Mouse (Mus musculus) urinary bladder, adult 18-20 months (tissue): ENCODE measurements around the gene Calm1.
"Not testable (repeated sequence)": the region's sequence is repeated elsewhere in the genome, so short reads cannot be mapped to it uniquely, and the experiment has no call there.

ENCODE experiments used
- DNase-seq, 2 experiments: peaks; one replicate each; pipeline ENCODE4 v3.0.0; 2022; ENCODE audit warnings: low spot score in 2 of 2, mixed read lengths in 2 of 2

Calm1 gene

DNA sequence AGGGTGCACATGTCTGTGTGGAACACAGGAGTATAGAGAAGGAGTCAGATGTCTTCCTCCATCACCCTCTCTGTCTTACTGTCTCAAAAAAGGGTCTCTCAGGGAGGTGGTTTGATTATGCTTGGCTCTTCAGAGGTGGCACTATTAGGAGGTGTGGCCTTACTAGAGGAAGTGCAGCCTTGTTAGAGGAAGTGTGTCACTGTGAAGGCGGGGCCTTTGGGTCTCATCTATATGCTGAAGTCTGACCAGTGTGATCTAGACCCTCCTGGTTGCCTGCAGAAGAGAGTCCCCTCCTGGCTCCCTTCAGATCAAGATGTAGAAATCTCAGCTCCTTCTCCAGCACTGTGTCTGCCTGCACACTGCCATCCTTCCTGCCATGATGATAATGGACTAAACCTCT, 5.1 kb upstream of the Calm1 start:
- DNase-seq = no peak

DNA sequence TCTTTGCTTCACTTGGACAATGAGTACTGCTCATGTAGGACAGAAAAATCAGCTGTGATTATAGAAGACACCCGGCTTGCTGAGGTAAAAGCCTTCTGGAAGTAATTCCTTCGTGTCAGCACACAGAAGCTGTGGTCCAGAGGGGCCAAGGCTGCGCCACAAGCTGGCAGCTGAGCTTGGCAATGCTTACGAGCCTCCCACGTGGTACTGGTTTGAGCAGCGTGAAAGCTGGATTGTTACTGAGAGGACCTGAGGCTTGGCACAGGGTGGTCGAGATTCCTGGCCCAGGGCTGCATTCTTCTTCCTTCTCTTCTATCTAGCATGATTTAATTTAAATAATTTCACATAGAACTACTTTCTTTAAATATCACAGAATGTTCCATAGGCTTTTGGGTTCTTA, 2.4 kb upstream of the Calm1 start:
- no peak for DNase-seq

DNA sequence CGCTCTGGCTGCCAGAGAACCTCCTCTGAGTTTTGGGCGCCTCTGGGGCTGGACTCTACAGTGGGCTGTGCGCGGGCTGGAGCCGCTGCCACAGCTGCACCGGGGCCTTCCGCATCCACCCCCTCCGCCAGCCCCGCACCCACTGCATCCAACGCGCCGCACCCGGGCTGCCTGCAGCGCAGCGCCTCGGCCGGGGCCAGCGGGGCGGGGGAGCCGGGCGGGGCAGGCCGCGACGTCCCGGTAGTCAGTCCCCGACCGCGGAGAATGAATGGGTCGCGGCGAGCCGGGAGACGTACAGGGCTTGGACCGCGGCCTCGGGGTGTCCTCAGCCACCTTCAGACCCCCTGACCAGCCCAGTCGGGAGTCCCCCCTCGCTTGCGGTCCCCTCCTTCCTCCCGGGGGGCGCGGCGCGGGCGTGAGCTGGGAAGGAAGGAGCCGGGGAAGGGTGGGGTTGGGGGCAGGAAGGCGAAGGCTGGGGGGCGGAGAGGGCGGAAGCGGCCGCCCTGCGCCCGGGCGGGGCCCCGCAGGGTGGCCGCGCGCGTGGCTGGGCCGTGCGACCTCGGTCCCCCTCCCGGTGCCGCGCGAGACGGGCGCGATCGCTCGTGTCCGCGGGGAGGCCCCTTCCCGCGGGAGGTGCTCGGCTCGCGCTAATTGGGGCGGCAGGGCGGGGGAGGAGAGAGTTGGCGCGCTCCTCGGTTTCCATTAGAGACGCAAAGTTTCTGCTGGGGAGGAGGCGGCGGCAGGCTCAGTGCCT, 833 bp downstream of the Calm1 start:
- peak; percentile 64 to 75 for DNase-seq

- peak in 1 of 2 experiments; percentile 45 for DNase-seq
Observed at GRCm38 (mm10) chr12:100200645-100201362, 1.6 kb downstream of the Calm1 start.

DNA sequence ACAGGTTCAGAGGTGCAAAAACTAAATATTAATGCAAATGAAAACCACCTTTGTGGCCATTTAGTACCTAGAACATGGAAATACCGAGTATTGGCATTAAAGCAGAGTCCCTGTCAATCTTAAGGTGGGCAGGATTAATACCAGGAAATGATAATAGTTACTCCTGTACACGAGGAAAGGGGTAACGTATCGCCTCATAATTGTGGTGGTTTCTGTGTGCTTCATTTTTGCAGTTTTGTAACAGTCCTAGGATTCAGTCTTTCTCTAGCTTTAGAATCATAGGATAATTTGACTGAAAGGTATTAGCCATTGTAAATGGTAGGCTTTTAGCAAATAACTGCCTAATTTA, 2.1 kb downstream of the Calm1 start:
- DNase-seq = no peak

DNA sequence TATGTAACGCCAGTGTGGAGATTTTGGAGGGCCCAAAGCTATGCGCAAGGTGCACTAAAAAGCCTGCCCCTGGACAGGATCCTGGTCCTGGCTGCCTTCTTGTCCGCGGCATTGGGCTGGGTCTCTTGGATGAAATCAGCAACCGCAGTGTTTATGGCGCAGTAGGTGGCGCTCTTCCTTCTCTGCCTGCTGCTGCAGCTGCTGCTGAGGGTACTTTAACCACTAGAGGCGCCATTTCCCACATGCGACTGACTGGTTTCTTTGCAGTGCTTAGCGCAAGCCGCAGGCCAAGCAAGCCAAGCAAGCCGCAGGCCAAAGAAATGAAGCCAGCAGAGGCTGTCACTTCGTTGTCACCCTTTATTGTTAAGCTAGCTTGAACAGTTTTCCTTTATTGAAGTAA, 2.6 kb downstream of the Calm1 start:
- peak; percentile 78 to 87 for DNase-seq

- DNase-seq = no peak
Observed at GRCm38 (mm10) chr12:100203759-100204158, 4.5 kb downstream of the Calm1 start.

- no peak for DNase-seq
Observed at GRCm38 (mm10) chr12:100205156-100205555, 5.9 kb downstream of the Calm1 start.

DNA sequence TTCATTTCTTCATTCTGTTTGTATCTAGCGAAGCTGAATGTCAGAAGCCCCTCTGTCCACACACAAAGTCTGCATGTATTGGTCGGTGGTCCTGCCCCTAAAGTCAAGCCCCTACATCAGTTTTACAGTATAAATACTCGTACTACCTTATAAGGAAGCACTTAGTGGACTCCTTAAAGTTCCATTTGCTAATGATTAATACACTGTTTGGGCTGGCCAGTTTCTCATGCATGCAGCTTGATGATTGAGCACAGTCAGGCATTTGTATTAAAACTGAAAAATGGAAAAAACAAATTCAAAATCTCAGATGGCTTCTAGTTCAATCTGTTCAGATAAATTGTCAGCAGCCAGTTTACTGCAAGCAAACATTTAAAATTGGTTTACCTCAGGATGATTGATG, 7.3 kb downstream of the Calm1 start:
- no peak for DNase-seq

- no peak for DNase-seq
Observed at GRCm38 (mm10) chr12:100206926-100207325, 7.7 kb downstream of the Calm1 start.

DNA sequence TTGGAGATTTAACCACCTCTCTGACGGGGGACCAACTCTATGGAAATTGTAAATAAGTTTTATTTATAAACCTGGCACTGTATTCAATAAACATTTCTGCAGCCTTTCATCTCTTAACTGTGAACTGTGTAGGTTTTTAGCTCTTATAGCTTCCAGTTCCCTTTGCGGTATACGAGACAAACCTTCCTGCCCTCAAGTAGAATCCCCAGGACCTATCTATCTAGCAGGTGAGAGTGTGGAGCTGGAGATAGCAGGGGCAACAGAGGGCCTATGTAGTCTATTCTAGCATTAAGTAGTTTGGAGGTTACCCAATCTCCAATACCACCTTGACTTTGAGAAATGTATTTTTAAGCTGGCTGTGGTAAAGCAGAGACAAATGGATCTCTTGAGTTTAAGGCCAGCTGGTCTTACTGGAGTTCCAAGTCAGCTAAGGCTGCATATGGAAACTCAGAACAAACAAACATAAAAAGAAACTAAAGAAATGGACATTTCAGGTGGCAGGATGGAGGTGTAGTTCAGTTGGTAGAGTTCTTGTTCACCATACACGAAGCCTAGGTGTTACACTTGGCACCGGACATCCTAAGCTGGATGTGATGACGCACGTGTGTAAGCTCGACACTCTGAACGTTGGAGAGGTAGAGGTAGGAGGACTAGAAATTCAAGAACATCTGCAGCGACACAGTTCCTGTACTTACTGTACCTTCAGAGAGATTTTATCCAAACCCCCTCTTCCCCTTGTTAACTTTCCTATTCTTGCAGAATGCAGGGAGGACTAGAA, 10.7 kb downstream of the Calm1 start:
- DNase-seq = no peak

- DNase-seq = peak in 1 of 2 experiments; percentile 66
Observed at GRCm38 (mm10) chr12:100210973-100211372, 11.7 kb downstream of the Calm1 start.

DNA sequence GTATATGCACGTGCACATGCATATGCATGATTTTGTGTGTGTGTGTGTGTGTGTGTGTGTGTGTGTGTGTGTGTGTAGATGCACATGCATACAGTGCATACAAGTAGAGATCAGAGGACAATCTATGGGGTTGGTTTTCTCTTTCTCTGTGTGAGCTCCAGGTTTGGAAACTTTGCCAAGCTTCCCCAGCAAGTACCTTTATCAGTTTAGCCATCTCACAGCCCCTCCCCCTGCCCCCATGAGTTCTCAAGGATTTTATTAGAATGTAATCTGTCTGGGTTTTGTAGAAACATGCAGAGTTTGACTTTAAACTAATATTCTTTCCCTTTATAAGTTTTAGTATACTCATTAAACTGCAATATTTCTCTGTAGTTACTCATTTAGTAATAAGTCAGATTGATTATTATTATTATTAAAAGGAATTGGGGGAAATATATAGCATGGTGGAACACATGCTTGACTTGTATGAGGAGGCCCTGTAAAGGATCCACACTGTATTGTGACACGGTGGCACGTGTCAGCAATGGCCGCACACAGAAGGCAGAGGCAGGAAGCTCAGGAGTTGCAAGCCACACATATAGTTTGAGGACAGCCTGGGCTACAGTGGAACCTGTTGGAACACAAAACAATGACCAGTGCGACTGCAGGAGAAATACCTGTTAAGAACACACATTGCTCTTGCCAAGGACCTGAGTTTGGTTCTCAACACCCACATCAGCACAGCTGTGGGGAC, 12.4 kb downstream of the Calm1 start:
- DNase-seq = no peak

DNA sequence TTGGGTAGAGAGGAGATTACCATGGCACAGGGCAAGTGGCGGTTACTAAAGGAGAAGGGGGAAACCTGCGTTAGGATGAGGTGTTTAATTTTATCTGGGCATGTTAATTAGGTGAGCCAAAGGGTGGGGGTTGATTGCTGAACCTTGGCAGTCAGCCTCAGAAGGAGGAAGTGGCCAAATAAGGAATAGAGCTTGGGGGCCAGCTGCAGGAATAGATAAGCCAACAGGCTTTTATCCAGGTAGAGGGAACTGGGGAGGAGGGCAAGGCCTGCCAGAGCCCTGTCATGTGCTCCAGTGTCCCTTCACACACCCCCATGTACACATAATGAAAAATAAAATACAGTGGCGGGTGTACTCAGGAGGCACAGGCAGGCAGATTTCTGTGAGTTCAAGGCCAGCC, 13.2 kb downstream of the Calm1 start:
- no peak for DNase-seq

DNA sequence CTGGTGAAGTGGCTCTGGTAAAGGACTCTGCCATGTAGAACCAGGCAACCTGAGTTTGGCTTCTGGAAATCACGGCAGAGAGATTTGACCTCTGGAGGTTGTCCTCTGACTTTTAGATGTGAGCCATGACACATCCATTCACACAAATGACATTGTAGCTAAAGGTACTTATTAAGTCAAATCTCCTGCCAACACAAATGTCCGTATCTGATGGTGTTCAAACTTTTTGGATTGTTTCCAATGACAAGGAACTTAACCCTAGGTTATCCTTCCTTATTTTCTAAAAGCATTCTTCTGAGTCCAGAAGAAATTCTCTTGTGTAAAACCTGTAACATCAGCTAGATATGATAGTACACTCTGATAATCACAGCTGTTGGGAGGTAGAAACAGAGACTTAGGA, 13.9 kb downstream of the Calm1 start:
- no peak for DNase-seq

DNA sequence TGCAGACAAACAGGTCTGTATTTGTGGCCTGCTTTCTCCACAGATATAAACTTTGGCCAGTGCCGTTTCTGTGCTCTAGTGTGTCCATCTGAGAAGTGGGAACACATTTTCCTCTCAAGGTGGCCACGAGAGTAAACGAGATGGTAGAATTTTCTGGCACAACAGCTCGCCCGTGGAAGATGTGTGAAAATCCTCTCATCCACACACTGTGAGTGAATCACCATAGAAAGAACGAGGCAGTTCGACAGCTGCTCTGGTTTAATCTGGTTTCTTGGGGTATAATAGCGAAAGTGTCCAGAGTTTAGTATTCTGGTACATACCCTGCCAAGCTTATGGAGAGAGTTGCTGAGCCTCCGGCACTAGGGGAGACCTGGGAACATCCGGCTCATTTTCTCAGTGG, 14.9 kb downstream of the Calm1 start:
- no peak for DNase-seq

DNA sequence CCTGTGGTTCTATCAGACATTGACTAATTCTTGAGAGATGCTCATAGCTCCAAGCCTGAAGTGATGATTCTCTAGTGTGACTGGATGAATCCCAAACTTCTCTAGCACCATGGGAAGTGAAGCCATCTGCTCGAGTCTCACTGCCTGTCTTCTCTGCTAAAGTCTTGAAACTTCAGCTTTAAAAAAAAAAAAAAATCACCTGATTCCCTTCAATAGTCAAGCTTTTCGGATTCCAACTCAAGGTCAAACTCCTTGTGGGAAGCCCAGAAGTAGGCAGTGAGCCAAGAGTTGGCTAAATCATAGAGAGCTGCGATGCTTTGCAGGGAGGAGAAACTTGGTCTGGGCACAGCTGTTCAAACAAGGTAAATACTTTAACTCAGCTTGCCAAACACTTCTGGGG, 15.5 kb downstream of the Calm1 start:
- no peak for DNase-seq

GRCm38 (mm10) chr12:100217087-100217486, 17.9 kb downstream of the Calm1 start:
- not testable (repeated sequence) for DNase-seq

GRCm38 (mm10) chr12:100220012-100220411, 20.8 kb downstream of the Calm1 start:
- DNase-seq = no peak

DNA sequence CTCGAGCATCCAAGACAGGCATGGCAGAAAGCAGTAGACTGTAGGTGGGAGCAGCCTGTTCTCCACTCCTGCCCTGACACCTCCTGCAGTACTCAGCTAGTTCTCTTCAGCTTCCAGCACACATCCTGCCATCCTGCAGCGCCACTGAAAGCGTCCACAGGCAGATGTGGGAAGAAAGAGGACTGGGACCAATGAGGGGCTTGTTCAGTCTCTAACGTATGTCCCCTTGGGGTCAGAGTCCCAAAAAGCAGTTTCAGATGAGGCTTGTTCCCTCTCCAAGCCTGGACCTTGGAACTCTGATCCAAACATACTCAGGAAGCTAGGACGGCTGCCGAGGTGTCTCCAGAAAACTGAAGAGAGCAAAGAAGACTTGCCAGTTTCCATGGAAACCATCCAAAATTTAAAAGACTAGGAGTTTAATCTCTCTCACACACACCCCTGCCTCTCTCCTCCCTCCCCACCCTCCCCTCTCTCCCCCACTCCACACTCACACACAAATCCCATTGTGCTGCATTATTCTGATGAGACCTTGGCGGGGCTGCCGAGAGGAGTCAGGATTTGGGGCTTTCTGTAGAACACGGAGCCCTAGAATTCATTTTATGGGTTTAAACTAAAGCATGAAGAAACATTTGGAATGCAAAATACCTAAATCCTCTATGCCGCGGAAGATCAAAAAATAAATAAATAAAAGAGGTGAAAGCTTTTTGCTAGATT, 22.5 kb downstream of the Calm1 start:
- no peak for DNase-seq

DNA sequence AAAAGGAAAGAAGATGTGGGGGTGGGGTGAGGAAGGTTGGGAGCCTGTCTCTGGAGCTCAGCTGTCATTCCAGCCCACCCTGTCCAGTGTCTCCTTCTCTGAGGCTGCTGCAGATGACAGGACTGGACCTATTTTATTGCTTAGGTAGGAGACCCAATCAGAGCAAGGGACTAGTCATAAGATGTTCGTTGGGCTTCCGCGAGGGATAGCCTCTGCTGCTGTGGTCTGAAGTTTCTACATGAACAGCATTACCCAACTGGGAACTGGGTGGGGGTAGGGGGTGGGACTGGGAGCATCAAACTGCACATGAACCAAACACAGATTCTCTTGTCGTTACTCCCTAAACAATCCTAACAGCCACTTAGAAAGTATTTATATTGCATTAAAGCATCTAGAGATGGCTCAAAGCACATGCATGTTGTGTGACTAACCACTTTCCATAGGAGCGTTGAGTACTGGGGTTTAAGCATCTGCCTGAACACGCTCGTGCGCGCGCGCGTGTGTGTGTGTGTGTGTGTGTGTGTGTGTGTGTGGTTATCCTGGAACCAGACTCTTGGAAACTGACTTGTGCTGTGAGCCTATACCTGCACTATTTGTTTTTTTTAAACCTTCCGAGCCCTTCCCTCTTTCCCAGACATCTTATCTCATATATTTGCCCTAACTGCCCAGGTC, 23.2 kb downstream of the Calm1 start:
- no peak for DNase-seq
